Mouse (Mus musculus): ENCODE results near the gene Dguok. TPM values are rescaled to one million over a fixed set of nuclear protein-coding genes. Genes with fewer than 3 reads are reported as not detected.

Gene Dguok
- polyA plus RNA-seq, 1 experiment from 2014 or later: 57.3 TPM

- no peak overlapping the region for H3K27ac ChIP-seq (ENCODE audit: low read depth, low read length)
- no peaks in the 10 kb centered on the region for H3K4me1 ChIP-seq (ENCODE audit: control insufficient read depth, insufficient read depth, low read length)
- no peak overlapping the region for H3K4me2 ChIP-seq
- H3K27me3 ChIP-seq (ENCODE audit: control insufficient read depth, insufficient read depth, low read length): no peaks in the 10 kb centered on the region
- 81% methylated on average over 7 of the region's 7 CpGs for WGBS
- no peaks in the 10 kb centered on the region; the same call in 1 of the 2 replicates for H3K36me3 ChIP-seq (ENCODE audit: control insufficient read depth, insufficient read depth, low read length)
- H3K4me3 ChIP-seq (ENCODE audit: low read depth, low read length): no peak overlapping the region
- DNase-seq (ENCODE audit: low spot score, missing footprints) (no peak), ATAC-seq (ENCODE audit: low FRiP score) (no peak)
- no peak overlapping the region for H3K9ac ChIP-seq (ENCODE audit: low read length)
- no peaks in the 10 kb centered on the region for H3K9me3 ChIP-seq (ENCODE audit: control insufficient read depth, low read length)
Observed at GRCm38 (mm10) chr6:83475431-83475830, 31.3 kb downstream of the Dguok start.

DNA sequence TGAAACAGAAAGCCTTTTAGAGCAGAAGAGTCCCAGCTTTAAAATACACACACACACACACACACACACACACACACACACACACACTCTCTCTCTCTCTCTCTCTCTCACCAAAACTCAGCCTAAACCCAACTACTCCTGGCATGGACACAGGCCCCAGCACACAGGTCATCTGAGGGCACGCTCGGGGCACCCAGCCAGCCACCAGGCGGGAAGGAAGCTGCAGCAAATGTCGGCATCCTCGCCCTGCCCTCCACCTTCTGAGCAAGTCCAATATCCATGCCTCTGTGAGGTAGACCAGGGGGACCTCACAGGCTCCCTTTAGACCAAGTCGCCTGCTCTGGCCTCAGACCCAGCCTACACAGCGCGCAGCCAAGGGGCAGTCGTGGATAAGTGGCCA is 33.5 kb downstream of the Dguok start:
- H3K27ac ChIP-seq (ENCODE audit: low read depth, low read length): no peak overlapping the region
- no peaks in the 10 kb centered on the region for H3K4me1 ChIP-seq (ENCODE audit: control insufficient read depth, insufficient read depth, low read length)
- H3K36me3 ChIP-seq (ENCODE audit: control insufficient read depth, insufficient read depth, low read length): no peaks in the 10 kb centered on the region
- no peak for ATAC-seq (ENCODE audit: low FRiP score)
- no peaks in the 10 kb centered on the region for H3K9me3 ChIP-seq (ENCODE audit: control insufficient read depth, low read length)
- H3K4me2 ChIP-seq: no peak overlapping the region
- 84% methylated on average over 9 of the region's 9 CpGs for WGBS
- H3K27me3 ChIP-seq (ENCODE audit: control insufficient read depth, insufficient read depth, low read length): no peaks in the 10 kb centered on the region
- no peak for DNase-seq (ENCODE audit: low spot score, missing footprints)
- no peak overlapping the region for H3K4me3 ChIP-seq (ENCODE audit: low read depth, low read length)
- H3K9ac ChIP-seq (ENCODE audit: low read length): no peak overlapping the region

DNA sequence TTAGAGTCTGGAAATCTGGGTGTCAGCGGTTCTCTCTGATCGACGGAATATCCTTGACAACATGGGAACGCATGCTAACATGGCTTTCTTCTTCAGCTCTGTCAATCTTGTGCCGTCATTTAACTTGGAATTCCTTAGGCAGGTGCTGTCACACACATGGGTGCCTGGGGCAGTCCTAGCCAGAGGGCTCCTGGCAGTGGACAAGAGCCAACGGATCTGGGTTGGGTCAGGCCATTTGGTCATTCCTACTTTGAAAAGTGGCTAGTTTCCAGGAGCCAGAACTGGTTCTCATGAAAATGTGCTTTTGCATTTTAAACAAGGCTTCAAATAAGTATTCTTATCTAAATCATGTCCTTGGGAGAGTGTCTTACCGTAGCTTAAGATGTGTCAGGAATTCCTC is 35.0 kb downstream of the Dguok start:
- Histone ChIP-seq H3K36me3 (ENCODE audit: control insufficient read depth, insufficient read depth, low read length) (no peaks in the 10 kb centered on the region), H3K4me1 (ENCODE audit: control insufficient read depth, insufficient read depth, low read length) (no peaks in the 10 kb centered on the region), H3K9ac (ENCODE audit: low read length) (no peak overlapping the region), H3K4me2 (no peak overlapping the region), H3K4me3 (ENCODE audit: low read depth, low read length) (no peak overlapping the region), H3K27ac (ENCODE audit: low read depth, low read length) (no peak overlapping the region), H3K27me3 (ENCODE audit: control insufficient read depth, insufficient read depth, low read length) (no peaks in the 10 kb centered on the region), H3K9me3 (ENCODE audit: control insufficient read depth, low read length) (no peaks in the 10 kb centered on the region)
- WGBS: 89% methylated on average over 7 of the region's 7 CpGs
- no peak for ATAC-seq (ENCODE audit: low FRiP score)
- no peak for DNase-seq (ENCODE audit: low spot score, missing footprints)

DNA sequence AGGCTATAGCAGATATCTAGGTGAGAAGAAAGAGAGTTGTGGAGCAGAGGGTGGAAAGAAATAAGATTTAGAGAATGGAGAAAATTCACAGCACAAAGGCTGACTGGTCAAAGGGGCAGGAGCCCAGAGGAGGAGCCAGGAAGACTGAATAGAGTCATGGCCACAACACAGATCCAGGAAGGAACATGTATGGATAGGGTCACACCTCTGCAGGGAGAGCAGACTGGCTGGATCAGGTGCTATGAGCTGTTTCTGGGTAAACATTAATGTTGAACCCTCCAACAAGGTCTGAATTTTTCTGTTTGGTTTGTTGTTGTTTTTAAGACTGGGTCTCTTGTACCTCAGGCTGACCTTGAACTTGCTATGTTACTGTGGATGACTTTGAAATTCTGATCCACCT is 42.8 kb downstream of the Dguok start:
- no peaks in the 10 kb centered on the region for H3K4me1 ChIP-seq (ENCODE audit: control insufficient read depth, insufficient read depth, low read length)
- H3K27me3 ChIP-seq (ENCODE audit: control insufficient read depth, insufficient read depth, low read length): no peaks in the 10 kb centered on the region
- no peaks in the 10 kb centered on the region for H3K36me3 ChIP-seq (ENCODE audit: control insufficient read depth, insufficient read depth, low read length)
- DNase-seq (ENCODE audit: low spot score, missing footprints) (no peak), ATAC-seq (ENCODE audit: low FRiP score) (no peak)
- no peak overlapping the region for H3K4me2 ChIP-seq
- no peak overlapping the region for H3K9ac ChIP-seq (ENCODE audit: low read length)
- H3K27ac ChIP-seq (ENCODE audit: low read depth, low read length): no peak overlapping the region
- no peaks in the 10 kb centered on the region for H3K9me3 ChIP-seq (ENCODE audit: control insufficient read depth, low read length)
- no peak overlapping the region for H3K4me3 ChIP-seq (ENCODE audit: low read depth, low read length)

- DNase-seq (ENCODE audit: low spot score, missing footprints) (peak; percentile 19), ATAC-seq (ENCODE audit: low FRiP score) (no peak)
- Histone ChIP-seq H3K4me1 (ENCODE audit: control insufficient read depth, insufficient read depth, low read length) (peaks cover 20% of the 10 kb centered on the region), H3K4me3 (ENCODE audit: low read depth, low read length) (no peak within 1 kb of the TSS), H3K36me3 (ENCODE audit: control insufficient read depth, insufficient read depth, low read length) (no peaks in the 10 kb centered on the region), H3K9me3 (ENCODE audit: control insufficient read depth, low read length) (no peaks in the 10 kb centered on the region), H3K4me2 (no peak within 1 kb of the TSS), H3K27ac (ENCODE audit: low read depth, low read length) (no peak within 1 kb of the TSS), H3K9ac (ENCODE audit: low read length) (no peak within 1 kb of the TSS), H3K27me3 (ENCODE audit: control insufficient read depth, insufficient read depth, low read length) (no peaks in the 10 kb centered on the region)
- 78% methylated on average over 4 of the region's 4 CpGs for WGBS
Observed at GRCm38 (mm10) chr6:83459034-83459644, 47.6 kb downstream of the Dguok start, which contains the start of gene Tet3. Gene Tet3 (minus strand): TSS chr6:83459084.

DNA sequence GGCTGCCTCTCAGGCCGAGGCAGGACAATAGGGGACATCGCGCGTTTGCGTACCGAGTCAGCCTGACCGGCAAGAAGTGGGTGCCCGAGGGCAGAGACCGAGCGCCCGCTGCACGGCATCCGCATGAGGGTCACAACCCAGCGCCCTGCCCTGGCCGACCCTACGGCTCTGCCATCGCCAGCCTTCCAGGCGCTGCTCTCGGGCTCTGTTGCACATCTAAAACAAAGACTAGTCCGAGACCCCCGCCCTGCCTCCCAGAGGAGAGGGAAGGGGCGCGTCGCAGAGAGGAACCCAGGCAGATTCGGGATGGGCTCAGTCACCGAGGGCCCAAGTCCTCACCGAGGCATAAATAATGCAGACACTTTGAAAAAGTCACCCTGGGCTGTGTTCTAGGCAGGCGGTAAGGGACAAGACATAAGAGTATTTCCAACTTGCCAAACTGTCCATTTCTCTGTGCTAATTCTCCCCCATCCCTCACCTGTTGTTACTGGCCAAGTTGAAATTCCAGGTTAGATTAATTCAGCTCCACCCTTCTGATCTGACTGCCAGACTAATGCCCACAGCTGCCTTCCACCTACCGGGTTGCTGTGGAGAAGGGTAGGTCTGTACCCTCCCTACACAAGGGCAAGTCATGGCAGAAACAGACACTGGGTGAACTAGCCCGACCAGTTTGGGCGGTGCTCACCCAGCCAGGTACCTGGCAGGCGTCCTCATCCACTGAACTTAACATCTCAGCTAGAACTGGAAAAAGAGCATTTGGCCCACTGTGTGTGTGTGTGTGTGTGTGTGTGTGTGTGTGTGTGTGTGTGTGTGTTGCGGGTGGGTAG is 49.6 kb downstream of the Dguok start:
- Histone ChIP-seq H3K4me1 (ENCODE audit: control insufficient read depth, insufficient read depth, low read length) (peaks cover 35% of the 10 kb centered on the region), H3K36me3 (ENCODE audit: control insufficient read depth, insufficient read depth, low read length) (no peaks in the 10 kb centered on the region), H3K9me3 (ENCODE audit: control insufficient read depth, low read length) (no peaks in the 10 kb centered on the region), H3K4me3 (ENCODE audit: low read depth, low read length) (peak overlapping the region; percentile 83), H3K27me3 (ENCODE audit: control insufficient read depth, insufficient read depth, low read length) (no peaks in the 10 kb centered on the region), H3K4me2 (peak overlapping the region; percentile 96), H3K9ac (ENCODE audit: low read length) (peak overlapping the region; percentile 98), H3K27ac (ENCODE audit: low read depth, low read length) (peak overlapping the region; percentile 94)
- ATAC-seq (ENCODE audit: low FRiP score): no peak; the same call in 1 of the 2 replicates
- no peak for DNase-seq (ENCODE audit: low spot score, missing footprints)
- WGBS: 2% methylated on average over 33 of the region's 33 CpGs

GRCm38 (mm10) chr6:83456131-83456983 is 50.4 kb downstream of the Dguok start:
- WGBS: under 1% methylated on average over 80 of the region's 105 CpGs
- Histone ChIP-seq H3K36me3 (ENCODE audit: control insufficient read depth, insufficient read depth, low read length) (no peaks in the 10 kb centered on the region), H3K4me2 (peak overlapping the region; percentile 96), H3K4me1 (ENCODE audit: control insufficient read depth, insufficient read depth, low read length) (peaks cover 40% of the 10 kb centered on the region), H3K27me3 (ENCODE audit: control insufficient read depth, insufficient read depth, low read length) (no peaks in the 10 kb centered on the region), H3K4me3 (ENCODE audit: low read depth, low read length) (peak overlapping the region; percentile 83), H3K9me3 (ENCODE audit: control insufficient read depth, low read length) (no peaks in the 10 kb centered on the region), H3K9ac (ENCODE audit: low read length) (peak overlapping the region; percentile 98), H3K27ac (ENCODE audit: low read depth, low read length) (peak overlapping the region; percentile 94)
- ATAC-seq (ENCODE audit: low FRiP score) (peak; percentile 80), DNase-seq (ENCODE audit: low spot score, missing footprints) (peak; percentile 97)

DNA sequence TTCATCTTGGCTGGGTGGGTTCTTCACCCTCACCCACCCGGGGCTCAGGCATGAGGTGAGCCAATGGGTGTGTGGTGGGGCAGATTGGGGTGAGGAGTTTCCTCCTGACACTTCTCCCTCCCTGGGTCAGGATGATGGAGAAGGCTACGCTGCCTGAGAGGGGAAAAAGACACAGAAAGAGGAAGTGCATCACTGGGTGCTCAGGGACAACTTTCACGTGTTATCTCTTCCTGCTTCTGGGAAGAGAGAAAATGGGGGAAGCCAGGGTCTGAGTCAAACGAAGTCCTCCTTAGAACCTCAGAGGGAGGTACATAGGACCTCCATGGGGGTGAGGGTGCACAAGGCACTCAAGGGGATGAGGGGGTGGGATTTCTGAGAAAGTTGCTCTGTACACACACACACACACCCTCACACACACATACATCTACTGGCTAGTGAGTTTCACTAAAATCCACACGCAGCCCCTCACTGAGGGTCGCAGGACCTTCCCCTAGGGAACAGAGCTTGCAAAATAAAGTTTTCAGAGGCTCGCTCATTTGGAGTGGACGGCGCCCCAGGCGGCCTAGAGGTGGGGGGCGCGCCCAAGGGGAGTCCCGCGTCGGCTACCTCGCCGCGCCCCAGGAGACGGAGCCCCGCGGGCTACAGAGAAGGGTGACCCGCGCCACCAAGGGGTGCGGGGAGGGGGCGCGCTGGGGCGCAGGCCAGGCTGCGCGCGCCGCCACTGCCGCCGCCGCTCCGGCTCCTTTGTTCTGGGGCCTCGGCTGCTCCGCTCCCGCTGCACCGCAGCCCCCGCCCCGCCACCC is 51.2 kb downstream of the Dguok start:
- DNase-seq (ENCODE audit: low spot score, missing footprints): peak; percentile 97
- peak overlapping the region; percentile 98 for H3K9ac ChIP-seq (ENCODE audit: low read length)
- peak overlapping the region; percentile 96 for H3K4me2 ChIP-seq
- peak overlapping the region; percentile 94 for H3K27ac ChIP-seq (ENCODE audit: low read depth, low read length)
- H3K36me3 ChIP-seq (ENCODE audit: control insufficient read depth, insufficient read depth, low read length): no peaks in the 10 kb centered on the region
- H3K4me1 ChIP-seq (ENCODE audit: control insufficient read depth, insufficient read depth, low read length): peaks cover 46% of the 10 kb centered on the region
- H3K27me3 ChIP-seq (ENCODE audit: control insufficient read depth, insufficient read depth, low read length): no peaks in the 10 kb centered on the region
- peak; percentile 68 for ATAC-seq (ENCODE audit: low FRiP score)
- WGBS: under 1% methylated on average over 40 of the region's 41 CpGs
- H3K9me3 ChIP-seq (ENCODE audit: control insufficient read depth, low read length): no peaks in the 10 kb centered on the region
- peak overlapping the region; percentile 83 for H3K4me3 ChIP-seq (ENCODE audit: low read depth, low read length)
